Mouse (Mus musculus) urinary bladder, postnatal 4 days (tissue): ENCODE results near the gene Ypel4.

ENCODE experiments used
- DNase-seq, 2 experiments: peaks; one replicate each; pipeline ENCODE4 v3.0.0; 2021 to 2022; ENCODE audit warnings: low spot score in 2 of 2

The Ypel4 gene

DNA sequence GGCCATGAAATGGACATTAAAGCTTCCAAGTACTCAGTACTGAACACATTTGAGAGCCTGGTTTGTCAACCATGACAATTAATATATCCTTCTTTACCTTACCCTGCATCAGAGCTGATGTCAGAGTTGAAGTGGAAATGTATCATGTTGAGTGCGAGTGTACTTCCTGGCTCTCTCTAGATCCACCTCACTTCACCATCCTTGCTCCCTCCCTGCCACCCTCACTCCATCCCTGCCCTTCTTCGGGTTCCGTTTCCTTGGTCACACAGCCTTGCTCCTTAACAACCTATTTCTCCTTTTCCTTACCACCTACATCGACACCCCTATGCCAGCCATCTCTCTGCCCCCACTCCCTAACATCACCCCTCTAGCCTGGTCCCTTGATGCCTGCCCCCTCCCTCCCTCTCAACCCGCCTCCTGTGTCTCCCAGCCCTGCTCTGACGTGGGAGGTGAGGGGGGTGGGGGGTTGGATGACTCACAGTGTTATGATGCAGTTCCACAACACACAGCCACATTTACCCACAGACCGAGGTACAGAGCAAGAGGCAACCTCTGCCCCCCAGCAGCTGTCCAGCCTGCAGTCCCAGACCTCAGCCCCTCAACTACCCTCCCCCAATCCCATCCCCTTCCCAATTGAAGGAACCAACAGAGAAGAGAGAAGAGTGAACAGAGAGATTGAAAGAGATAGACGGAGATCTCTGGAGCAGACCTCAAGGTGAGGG lies at the start of gene Ypel4:
TSS of gene Ypel4 (plus strand) at position 480 of the 722 bp plus-strand sequence.
- peak; percentile 27 to 62 for DNase-seq

DNA sequence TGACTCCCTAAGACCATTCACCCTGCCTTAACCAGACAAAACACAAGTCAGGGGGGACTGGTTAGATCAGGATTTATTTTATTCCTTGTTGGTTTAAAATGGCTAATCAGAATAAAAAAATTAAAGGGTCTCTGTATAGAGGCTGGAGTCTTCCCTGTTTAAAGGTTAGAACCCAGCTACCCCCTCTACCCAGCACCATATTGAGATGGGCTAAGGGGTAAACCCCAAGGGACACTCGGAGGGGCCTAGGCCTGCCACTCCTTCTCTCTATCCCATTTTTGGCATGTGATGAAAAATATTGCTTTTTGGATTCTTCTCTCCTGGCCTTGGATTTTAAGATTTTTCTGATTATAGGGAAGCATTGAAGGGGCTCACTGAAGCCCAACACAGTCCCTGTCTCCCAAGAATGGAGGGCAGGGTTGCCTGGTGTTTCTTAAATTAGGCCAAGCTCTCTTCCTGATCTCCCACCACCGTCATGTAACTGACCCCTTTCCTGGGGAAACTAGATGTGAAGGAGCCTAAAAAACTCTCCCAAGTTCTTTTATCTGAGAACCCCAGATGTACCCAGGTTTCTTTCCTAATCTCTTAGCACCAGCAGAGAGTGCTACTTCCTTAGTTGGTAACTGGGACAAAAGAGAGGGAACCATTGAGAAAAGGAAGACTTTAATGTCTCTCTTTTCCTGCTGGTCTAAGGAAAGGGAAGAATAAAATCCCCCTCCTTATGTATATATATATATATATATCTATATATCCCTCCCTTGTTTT lies 45.6 kb upstream of the Ypel4 start:
- no peak for DNase-seq

DNA sequence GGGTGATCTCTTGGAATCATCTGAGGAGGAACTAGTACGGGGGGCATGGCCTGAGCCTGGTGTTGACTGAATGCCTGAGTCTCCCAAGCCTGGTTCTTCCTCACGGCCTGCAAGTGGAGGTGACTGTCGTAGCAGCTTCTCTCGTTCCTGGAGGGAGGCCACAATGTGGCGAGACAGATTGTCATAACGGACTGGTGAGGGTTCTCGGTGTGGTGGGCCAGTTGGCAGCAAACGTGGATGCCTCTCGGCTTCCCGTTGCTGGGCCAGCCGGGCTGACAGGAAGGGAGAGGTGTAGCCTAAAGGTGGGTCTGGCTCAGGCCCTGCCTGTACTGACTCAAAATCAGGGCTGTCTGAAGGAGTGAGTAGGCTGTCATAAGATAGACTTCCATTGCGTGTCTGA lies 43.8 kb upstream of the Ypel4 start:
- DNase-seq: no peak

DNA sequence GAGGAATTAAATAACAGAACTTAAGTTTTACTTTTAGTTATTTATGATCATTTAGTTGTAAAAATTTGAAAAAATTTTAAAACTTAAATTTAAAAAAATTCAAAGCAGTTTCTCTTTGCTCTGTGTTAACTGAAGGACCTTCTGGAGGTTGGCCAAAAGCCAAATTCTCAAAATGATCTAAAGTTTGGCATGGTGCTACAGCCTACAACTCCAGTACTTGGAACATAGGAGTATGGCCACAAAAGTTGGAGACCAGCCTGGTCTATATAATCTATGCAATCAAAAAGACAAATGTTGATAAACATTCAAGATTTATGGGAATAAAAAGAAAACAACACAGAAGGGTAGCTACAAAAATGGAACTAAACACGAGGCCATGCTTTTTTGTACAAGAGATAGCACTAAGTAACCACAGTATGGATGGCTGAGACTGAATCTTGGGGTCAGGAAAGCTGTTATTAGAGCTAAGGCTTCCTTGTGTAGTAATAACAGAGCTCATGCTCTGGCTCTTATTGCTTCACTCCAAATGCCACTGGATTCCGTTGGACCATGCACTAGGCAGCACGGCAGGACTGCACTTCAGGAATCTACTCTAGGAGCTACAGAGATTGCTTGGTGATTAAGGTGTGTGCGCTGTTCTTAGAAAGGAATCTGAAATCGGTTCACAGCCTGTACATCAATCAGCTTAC lies 38.7 kb upstream of the Ypel4 start:
- no peak for DNase-seq

DNA sequence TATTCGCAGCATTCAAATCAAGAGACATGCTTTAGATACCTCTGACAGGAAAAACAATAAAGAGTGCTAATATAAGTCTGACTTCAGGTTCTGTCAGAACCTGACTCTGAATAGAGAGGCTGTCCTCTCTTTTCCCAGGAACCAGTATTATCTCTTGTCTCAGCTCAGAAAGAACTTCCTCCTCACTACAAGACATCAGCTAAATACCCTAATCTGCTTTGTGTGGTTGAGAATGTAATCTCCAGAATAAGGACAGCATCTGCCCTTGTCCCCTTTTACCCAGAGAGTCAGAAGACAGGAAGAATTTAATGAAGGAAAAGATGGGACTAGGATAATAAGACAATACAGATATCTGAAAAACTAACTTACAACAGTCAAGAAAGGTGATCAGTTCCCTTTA lies 30.4 kb upstream of the Ypel4 start:
- DNase-seq: no peak

DNA sequence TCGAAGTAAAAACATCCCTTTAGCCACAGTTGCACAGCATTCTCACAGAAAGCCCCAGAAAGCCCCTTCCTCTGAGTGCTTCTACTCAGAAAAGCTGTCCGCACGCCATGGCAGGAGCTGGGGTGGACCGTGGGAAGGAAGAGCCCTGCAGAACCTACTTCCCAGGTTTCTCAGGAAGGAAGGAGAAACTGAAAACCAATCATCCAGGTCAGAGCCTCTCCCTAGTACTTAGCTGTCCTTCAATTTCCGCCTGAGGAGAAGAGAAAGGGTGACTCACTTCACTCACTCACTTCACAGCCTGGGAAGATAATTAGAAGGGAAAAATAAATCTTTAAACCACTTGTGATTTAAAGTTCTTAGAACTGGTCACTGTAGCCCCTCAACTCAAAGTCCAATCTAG lies 29.5 kb upstream of the Ypel4 start:
- no peak for DNase-seq

DNA sequence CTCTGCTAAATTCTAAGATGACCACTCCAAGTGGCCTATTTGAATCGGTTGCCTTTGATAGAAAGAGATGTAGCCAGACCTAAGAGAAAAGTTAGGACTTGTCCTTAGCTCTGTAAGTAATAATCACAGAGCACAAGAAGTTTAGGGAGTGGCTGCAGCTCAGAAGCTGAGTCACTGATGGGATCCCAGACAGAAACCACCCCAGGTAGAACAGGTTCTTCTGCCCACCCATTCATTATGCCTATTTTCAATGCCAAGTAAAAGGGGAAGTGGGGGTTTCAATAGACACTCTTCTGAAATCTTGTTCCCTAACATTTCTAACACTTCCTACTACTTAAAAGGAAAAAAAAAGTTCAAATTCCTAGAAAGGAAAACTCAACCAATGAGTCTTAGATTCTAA lies 28.6 kb upstream of the Ypel4 start:
- DNase-seq: no peak

DNA sequence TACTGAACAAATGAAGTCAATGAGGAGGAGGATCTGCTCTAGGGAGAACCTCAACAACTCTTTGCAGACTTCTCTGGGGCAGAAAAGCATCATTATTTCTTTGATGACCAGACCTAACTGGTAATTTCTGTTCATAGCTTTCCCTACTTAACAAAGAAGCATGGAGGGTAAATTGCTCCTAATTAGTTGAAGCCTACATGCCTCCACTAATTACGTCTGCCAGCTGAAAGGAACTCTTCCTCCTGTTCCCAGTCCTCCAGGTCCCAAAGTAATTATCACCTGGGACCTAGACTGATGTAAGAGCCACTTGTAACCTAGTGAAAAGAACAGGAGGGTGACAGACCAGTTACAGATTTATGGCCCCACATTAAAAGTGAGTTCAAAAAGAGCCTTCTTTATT lies 26.3 kb upstream of the Ypel4 start:
- no peak for DNase-seq

DNA sequence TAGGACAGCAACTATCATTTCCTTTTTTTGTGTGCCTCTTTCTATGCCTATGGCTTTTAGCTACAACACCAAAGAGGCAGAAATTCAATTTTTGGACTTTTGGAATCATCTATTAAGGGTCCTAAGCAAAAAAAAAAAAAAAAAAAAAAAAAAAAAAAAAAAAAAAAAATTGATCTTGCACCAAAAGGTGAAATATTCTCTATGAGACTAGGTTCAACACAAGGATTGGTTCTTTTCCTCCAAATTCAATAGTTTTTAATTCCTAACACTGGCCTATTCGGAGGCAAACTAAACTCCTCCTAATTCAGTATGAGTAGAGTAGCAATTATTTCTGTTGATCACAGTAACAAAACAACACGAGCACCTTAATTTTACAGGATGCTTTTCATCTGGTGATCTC lies 22.0 kb upstream of the Ypel4 start:
- DNase-seq: no peak

DNA sequence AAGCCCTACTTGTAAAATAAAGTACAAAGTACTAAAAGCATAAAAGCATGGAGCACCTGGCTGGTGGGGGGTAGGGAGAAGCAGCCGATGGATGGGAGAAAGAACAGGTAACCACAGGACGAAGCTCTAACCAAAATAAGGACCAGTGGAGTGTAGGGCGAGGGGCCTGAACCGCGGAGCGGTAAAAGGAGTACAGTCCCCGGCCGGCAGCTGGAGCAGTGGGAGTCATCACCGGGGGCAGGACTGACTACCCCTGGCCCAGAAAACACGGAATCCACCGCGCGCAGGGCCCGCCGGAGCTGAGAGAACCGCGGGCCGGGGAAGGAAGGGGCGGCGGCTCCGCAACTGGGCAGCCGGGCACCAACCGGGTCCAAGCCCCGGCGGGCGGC lies 19.4 kb upstream of the Ypel4 start:
- no peak for DNase-seq

DNA sequence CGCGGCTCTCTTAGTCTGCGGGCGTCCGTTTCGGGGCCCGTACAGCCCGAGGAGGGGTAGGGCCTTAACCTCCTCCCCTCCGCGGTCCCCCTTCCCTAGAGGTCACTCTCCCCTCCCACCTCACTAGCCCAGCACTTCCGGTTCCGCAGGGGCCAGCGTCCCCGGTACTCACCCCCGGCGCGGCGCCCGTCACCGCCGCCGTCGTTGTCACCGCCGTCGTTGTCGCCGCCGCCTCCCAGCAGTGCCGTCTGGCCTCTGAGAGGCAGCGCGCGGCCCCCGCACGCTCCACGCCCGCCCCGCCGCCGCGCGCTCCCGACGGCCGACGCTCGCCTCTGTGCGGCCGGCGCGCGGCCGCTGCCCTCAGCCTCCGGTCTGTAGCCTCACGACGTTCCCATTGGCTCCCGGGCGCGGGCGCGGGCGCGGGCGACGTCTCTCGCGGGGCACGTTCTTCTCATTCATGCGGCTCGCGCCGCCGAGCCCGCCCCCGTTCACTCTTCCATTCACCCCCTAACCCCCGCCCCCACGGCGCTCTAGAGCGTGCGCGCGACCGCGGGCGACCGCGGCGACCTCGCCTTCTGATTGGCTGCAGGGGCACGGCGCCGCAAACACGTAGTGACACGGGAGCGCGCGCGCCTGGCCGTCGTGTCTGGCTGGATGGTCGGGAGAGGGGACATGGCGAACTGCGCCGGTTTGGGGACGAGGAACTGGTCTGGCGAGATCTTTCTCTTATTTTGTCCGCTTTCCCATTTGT lies 18.9 kb upstream of the Ypel4 start, which contains the start of gene Zdhhc5:
TSS of gene Zdhhc5 (minus strand) at position 370 of the 751 bp plus-strand sequence.
- peak; percentile 99 for DNase-seq

DNA sequence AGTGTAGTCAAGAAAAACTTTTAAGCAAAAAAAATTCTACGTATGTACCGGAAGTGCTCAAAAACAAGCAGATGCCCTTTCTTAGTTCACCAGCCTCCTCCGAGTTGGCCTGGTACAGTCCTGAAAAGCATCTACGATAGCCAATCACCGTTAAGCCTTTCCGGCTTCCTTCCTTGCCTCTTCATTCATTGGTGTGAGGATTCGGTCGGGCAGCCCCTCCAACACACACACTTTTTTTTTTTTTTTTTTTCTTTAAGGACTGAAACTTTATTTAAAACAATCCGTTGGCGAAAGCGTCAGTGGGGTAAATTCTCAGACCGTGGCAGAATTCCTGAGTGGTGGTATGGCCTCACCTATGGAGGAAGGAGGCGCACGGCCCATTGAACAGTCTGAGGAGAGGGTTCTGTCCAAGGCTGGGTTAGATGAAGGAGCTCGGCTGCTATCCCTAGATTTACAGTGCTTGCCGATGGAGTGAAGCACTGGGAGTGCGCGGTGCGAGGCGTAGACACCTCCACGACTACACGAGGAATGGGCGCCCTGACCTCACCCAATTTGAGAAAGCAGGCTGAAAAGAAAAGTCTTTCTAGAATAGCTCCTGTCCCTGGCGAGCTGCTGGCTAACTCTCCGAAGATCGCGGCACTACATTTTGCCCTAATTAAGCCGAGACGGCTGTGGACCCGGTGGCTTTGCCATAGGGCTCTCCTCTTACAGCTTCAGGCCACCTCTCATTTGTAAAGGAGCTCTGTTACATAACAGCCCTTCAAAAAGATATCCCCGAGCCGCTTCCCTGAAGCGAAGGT lies 18.1 kb upstream of the Ypel4 start:
- peak in 1 of 2 experiments; percentile 75 for DNase-seq

DNA sequence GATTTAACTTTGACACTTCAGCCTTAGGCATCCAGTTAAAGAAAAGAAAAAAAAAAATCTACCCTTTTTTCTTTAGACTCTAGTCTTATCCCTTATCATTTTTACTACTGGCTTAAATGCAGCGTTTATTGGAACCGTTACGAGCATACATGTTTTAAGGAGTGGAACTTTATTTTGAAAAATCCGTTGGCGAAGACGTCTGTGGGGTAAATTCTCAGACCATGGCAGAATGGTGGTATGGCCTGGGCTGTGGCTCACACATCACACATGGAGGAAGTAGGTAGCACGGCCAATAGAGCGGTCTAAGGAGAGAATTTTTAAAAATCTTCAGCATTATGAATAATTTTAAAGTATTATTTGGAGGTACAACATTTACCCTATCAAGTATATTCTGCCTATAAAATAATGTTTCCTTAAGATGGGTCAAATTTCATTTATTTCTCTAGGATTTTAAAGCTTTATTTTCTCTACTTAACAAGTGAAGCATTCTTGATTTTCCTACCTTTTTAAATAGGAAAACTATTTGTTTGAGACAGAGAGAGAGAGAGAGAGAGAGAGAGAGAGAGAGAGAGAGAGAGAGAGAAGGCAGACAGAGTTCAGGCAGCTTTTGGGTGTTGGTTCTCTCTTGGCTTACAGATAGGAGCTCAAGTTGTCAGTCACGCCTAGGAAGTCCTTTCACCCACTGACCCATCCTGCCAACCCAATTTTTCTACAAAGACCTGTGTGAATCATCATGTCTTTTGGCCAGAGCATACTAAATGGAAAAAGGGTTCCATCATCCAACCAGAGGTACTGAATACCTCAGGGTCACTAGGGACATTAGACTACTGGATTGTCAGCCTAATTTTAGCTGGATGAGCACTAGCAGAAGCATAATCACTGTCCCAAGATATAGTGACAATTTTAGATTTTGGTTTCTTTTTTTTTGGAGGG lies 17.2 kb upstream of the Ypel4 start:
- no peak for DNase-seq

DNA sequence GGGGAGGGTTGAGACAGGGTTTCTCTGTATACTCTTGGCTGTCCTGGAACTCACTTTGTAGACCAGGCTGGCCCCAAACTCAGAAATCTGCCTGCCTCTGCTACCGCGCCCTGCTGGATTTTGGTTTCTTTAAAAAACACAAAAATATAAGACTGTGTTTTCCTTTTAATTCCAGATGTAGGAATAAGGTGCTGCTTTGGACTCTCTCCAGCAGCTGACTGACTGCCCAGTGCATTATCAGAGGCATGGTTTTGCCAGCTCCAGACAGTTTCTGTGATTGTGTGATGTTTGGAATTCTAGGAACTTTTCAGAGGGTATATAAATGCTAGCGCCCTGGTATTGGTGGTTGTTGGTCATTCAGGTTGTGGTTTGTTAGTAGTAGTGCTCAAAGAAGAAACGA lies 16.5 kb upstream of the Ypel4 start:
- DNase-seq: no peak

DNA sequence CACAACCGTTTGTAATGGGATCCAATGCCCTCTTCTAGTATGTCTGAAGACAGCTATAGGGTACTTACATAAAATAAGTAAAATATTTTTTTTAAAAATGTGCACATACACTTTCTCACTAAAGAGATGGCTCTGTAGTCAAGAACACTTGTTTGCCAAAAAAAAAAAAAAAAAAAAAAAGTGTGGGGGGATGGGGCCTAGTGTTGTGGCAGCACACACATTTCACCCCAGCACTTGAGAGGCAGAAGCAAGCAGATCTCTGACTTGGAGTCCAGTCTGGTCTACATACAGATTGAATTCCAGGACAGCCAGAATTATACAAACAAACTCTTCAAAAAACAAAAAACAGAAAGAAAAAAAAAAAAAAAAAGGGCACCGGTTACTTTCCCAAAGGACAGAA lies 13.1 kb upstream of the Ypel4 start:
- no peak for DNase-seq

DNA sequence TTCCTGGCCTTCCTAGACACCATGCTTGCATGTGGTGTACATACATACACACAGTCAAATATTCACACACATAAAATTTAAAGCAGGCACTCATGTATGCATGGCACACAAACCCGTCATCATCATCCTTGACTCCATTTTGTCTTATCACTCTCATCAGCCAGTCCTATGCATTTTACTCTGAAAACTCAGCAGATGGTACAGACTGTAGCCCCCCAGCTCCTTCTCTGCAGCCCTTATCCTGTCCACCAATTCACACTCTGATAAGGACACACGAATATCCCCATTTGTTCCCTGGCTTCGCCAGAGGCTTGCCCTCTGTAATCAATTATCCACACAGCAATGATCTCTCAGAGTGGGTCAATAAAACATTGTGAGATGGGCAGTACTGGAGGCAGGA lies 12.7 kb upstream of the Ypel4 start:
- DNase-seq: no peak

DNA sequence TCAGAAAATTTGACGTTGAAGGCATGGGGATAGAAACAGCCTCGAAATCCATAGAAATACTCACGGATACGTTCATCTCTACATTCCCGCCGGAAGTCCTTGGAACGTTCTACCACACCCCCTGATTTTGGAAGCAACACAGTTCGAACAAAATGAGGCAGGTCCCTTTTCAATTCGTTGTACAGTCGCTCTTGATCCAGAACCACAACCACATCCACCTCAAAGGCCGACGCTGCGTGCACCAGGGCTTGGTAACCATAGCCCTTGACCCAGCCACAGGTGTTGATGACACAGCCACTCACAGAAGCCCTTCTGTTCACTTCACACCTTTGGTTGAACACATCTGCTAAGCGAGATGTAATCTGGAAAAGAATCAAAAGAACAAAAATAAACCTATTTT lies 10.0 kb upstream of the Ypel4 start:
- no peak for DNase-seq

DNA sequence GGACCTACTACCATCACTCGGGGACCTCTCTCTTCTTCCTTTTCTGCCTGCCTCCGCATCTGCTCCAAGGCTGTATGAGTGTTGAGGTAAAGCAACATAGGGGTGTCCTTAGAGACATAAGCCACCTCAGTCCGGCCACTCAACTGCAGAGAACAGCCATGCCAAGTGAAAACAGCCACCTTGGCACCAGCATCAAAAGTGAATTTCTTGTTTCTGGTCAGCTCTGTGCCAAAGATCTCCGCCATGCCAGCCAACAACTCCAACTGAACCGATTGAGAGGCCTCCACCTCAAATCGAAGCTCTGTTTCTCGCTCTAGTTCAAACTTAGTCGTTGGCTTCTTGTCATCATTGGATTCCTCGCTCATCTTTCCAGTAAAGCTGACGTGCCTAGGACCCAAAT lies 8.1 kb upstream of the Ypel4 start:
- DNase-seq: no peak

DNA sequence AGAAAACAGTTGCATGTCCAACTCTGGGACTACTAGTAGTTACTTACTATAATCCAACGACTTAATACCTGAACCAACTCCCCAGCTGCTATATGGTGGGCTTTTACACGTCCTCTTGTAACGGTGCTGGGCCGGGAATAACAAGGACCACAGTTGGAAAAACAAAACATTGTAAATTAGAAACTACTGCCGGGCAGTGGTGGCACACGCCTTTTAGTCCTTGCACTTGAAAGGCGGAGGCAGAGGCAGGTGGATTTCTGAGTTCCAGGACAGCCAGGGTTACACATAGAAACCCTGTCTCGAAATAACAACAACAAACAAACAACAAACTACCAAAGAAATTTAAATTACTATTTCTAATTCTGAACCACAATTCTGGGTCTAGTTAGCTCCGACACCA lies 7.1 kb upstream of the Ypel4 start:
- DNase-seq: no peak
